Mouse (Mus musculus) liver, postnatal 0 days (tissue): ENCODE data around the gene Borcs5.

Experiments used
- CTCF ChIP-seq: sonication (generic); IDR thresholded peaks from 2 replicates; pipeline ENCODE4 v1.5.1; 2016; ENCODE audit warnings: antibody characterized with exemption, low read depth
- EP300 ChIP-seq: IDR thresholded peaks from 2 replicates; pipeline ENCODE4 v1.6.1; 2016; ENCODE audit warnings: antibody characterized with exemption, low read depth, mild to moderate bottlenecking

DNA sequence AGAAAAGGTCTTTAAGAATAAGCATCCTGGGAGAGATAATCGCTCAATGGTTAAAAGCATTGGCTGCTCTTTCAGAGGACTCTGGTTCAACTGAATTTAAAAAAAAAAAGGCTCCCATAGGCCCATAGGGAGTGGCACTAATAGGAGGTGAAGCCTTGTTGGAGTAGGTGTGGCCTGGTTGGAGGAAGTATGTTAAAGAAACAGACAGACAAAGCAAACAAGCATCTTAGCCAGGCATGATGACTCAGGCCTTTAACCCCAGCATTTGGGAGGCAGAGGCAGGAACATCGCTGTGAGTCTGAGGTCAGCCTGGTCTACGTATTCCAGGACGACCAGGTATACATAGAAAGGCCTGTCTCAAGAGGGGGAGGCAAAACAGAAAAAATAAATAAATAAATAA lies 114.1 kb downstream of the Borcs5 start:
- TF ChIP-seq CTCF (no peak), EP300 (no peak)
